Mouse (Mus musculus): ENCODE results near the gene Gm13275. TPM values are rescaled to one million over a fixed set of nuclear protein-coding genes. Genes with fewer than 3 reads are reported as not detected.

Gene Gm13275
- total RNA-seq (2023; ENCODE audit: inconsistent age) = not detected in 4 replicates

GRCm38 (mm10) chr4:88793936-88794675, at the start of gene Gm13275:
Gm13275 (plus strand) TSS chr4:88794487.

GRCm38 (mm10) chr4:88754818-88755340, 39.4 kb upstream of the Gm13275 start, which contains the start of gene Gm13271:
Gm13271 (plus strand) TSS chr4:88754868.

GRCm38 (mm10) chr4:88759610-88760268, 34.5 kb upstream of the Gm13275 start, which contains the start of gene Gm13283:
Gm13283 (plus strand) TSS chr4:88760119.

GRCm38 (mm10) chr4:88773534-88773933, 20.8 kb upstream of the Gm13275 start, which contains the start of gene Gm13290:
Gm13290 (plus strand) TSS chr4:88773834.

GRCm38 (mm10) chr4:88776622-88777021, 17.7 kb upstream of the Gm13275 start, which contains the start of gene Gm13289:
Gm13289 (plus strand) TSS chr4:88776922.

GRCm38 (mm10) chr4:88779550-88779949, 14.7 kb upstream of the Gm13275 start, which contains the start of gene Gm13272:
Gm13272 (plus strand) TSS chr4:88779850.

GRCm38 (mm10) chr4:88781831-88782230, 12.5 kb upstream of the Gm13275 start, which contains the start of gene Ifnz:
Ifnz (plus strand) TSS chr4:88782131.

GRCm38 (mm10) chr4:88785409-88785808, 8.9 kb upstream of the Gm13275 start, which contains the start of gene Gm13276:
Gm13276 (plus strand) TSS chr4:88785709.

GRCm38 (mm10) chr4:88788402-88788801, 5.9 kb upstream of the Gm13275 start, which contains the start of gene Gm13277:
Gm13277 (plus strand) TSS chr4:88788632.

GRCm38 (mm10) chr4:88791250-88791649, 3.0 kb upstream of the Gm13275 start, which contains the start of gene Gm13278:
Gm13278 (plus strand) TSS chr4:88791550.

GRCm38 (mm10) chr4:88797097-88797496, 2.8 kb downstream of the Gm13275 start, which contains the start of gene Gm13279:
Gm13279 (plus strand) TSS chr4:88797397.

GRCm38 (mm10) chr4:88799365-88799764, 5.1 kb downstream of the Gm13275 start, which contains the start of gene Gm13285:
Gm13285 (plus strand) TSS chr4:88799665.

GRCm38 (mm10) chr4:88802954-88803353, 8.7 kb downstream of the Gm13275 start, which contains the start of gene Gm13287:
Gm13287 (plus strand) TSS chr4:88803254.

GRCm38 (mm10) chr4:88805231-88805630, 10.9 kb downstream of the Gm13275 start, which contains the start of gene Gm13288:
Gm13288 (plus strand) TSS chr4:88805531.

GRCm38 (mm10) chr4:88815928-88816327, 21.6 kb downstream of the Gm13275 start, which contains the start of gene Ifna7:
Ifna7 (plus strand) TSS chr4:88816228.

GRCm38 (mm10) chr4:88819659-88820058, 25.4 kb downstream of the Gm13275 start, which contains the start of gene Ifna11:
Ifna11 (plus strand) TSS chr4:88819959.

GRCm38 (mm10) chr4:88827116-88827515, 32.8 kb downstream of the Gm13275 start, which contains the start of gene Ifna6:
Ifna6 (plus strand) TSS chr4:88827416.

GRCm38 (mm10) chr4:88835225-88835624, 40.9 kb downstream of the Gm13275 start, which contains the start of gene Ifna5:
Ifna5 (plus strand) TSS chr4:88835525.

GRCm38 (mm10) chr4:88841438-88841911, 47.2 kb downstream of the Gm13275 start, which contains the start of gene Ifna4:
Ifna4 (plus strand) TSS chr4:88841861.

All from B cell, adult (primary cell).